Mouse (Mus musculus): ENCODE results near the gene Csrp3. TPM values are rescaled to one million over a fixed set of nuclear protein-coding genes. Genes with fewer than 3 reads are reported as not detected.

Csrp3 gene
- not detected for total RNA-seq (2021)

GRCm38 (mm10) chr7:48847820-48848650 lies at the start of gene Csrp3:
Csrp3 (minus strand) TSS chr7:48848033.
- DNase-seq (ENCODE audit: low spot score in 2 of 2) = no peak
- intact Hi-C loops (cut with DNase I) = no loop called here

- DNase-seq (ENCODE audit: low spot score in 2 of 2) = no peak
- intact Hi-C loops (cut with DNase I) = no loop called here
Observed at GRCm38 (mm10) chr7:48896051-48896450, 48.2 kb upstream of the Csrp3 start.

- intact Hi-C loops (cut with DNase I) = loop anchor here (1.0 kb wide), 1 partner anchor 225 kb away; no protein-coding TSS in a partner anchor
Observed at GRCm38 (mm10) chr7:48895475-48895874, 47.6 kb upstream of the Csrp3 start.

GRCm38 (mm10) chr7:48894763-48895162 lies 46.9 kb upstream of the Csrp3 start:
- no peak for DNase-seq (ENCODE audit: low spot score in 2 of 2)
- intact Hi-C loops (cut with DNase I) = loop anchor here (1.0 kb wide), 1 partner anchor 226 kb away; no protein-coding TSS in a partner anchor

More at GRCm38 (mm10) chr7:48895475-48895874, 47.6 kb upstream of the Csrp3 start:
- DNase-seq (ENCODE audit: low spot score in 2 of 2) = peak in 1 of 2 experiments; percentile 10

GRCm38 (mm10) chr7:48894152-48894551 lies 46.3 kb upstream of the Csrp3 start:
- intact Hi-C loops (cut with DNase I) = no loop called here
- peak; percentile 62 to 65 for DNase-seq (ENCODE audit: low spot score in 2 of 2)

- DNase-seq (ENCODE audit: low spot score in 2 of 2) = no peak
- intact Hi-C loops (cut with DNase I) = no loop called here
Observed at GRCm38 (mm10) chr7:48893093-48893492, 45.3 kb upstream of the Csrp3 start.

- DNase-seq (ENCODE audit: low spot score in 2 of 2) = no peak
- intact Hi-C loops (cut with DNase I) = no loop called here
Observed at GRCm38 (mm10) chr7:48891029-48891428, 43.2 kb upstream of the Csrp3 start.

GRCm38 (mm10) chr7:48888751-48889150 lies 40.9 kb upstream of the Csrp3 start:
- intact Hi-C loops (cut with DNase I) = loop anchor here (10.0 kb wide), 1 partner anchor 376 kb away; no protein-coding TSS in a partner anchor

GRCm38 (mm10) chr7:48887973-48888372 lies 40.1 kb upstream of the Csrp3 start:
- DNase-seq (ENCODE audit: low spot score in 2 of 2) = no peak
- intact Hi-C loops (cut with DNase I) = loop anchor here (10.0 kb wide), 1 partner anchor 377 kb away; no protein-coding TSS in a partner anchor

More at GRCm38 (mm10) chr7:48888751-48889150, 40.9 kb upstream of the Csrp3 start:
- DNase-seq (ENCODE audit: low spot score in 2 of 2) = no peak

GRCm38 (mm10) chr7:48884266-48884611 lies 36.4 kb upstream of the Csrp3 start:
- DNase-seq (ENCODE audit: low spot score in 2 of 2) = no peak
- intact Hi-C loops (cut with DNase I) = loop anchor here (10.0 kb wide), 1 partner anchor 381 kb away; no protein-coding TSS in a partner anchor

GRCm38 (mm10) chr7:48883525-48884265 lies 35.9 kb upstream of the Csrp3 start:
- intact Hi-C loops (cut with DNase I) = loop anchor here (10.0 kb wide), 1 partner anchor 381 kb away; no protein-coding TSS in a partner anchor
- DNase-seq (ENCODE audit: low spot score in 2 of 2) = no peak

GRCm38 (mm10) chr7:48881971-48882609 lies 34.3 kb upstream of the Csrp3 start:
- DNase-seq (ENCODE audit: low spot score in 2 of 2) = peak in 1 of 2 experiments; percentile 8
- intact Hi-C loops (cut with DNase I) = loop anchor here (10.0 kb wide), 1 partner anchor 383 kb away; no protein-coding TSS in a partner anchor

- DNase-seq (ENCODE audit: low spot score in 2 of 2) = peak in 1 of 2 experiments; percentile 26
- intact Hi-C loops (cut with DNase I) = loop anchor here (10.0 kb wide), 1 partner anchor 383 kb away; no protein-coding TSS in a partner anchor
Observed at GRCm38 (mm10) chr7:48881486-48881885, 33.7 kb upstream of the Csrp3 start, which contains the start of gene E2f8. E2f8 (minus strand) TSS chr7:48881596.

- DNase-seq (ENCODE audit: low spot score in 2 of 2) = peak; percentile 92
- intact Hi-C loops (cut with DNase I) = loop anchor here (10.0 kb wide), 1 partner anchor 384 kb away; no protein-coding TSS in a partner anchor
Observed at GRCm38 (mm10) chr7:48880591-48881481, 33.0 kb upstream of the Csrp3 start.

GRCm38 (mm10) chr7:48879574-48879973 lies 31.7 kb upstream of the Csrp3 start:
- DNase-seq (ENCODE audit: low spot score in 2 of 2) = no peak
- intact Hi-C loops (cut with DNase I) = loop anchor here (5.0 kb wide), 2 partner anchors 57 to 243 kb away; no protein-coding TSS in a partner anchor

GRCm38 (mm10) chr7:48877786-48878390 lies 30.1 kb upstream of the Csrp3 start:
- intact Hi-C loops (cut with DNase I) = loop anchor here (2.0 to 5.0 kb wide), 3 partner anchors 56 to 244 kb away; no protein-coding TSS in a partner anchor

GRCm38 (mm10) chr7:48876526-48876925 lies 28.7 kb upstream of the Csrp3 start:
- DNase-seq (ENCODE audit: low spot score in 2 of 2) = peak in 1 of 2 experiments; percentile 27
- intact Hi-C loops (cut with DNase I) = loop anchor here (2.0 to 5.0 kb wide), 3 partner anchors 54 to 246 kb away; no protein-coding TSS in a partner anchor

More at GRCm38 (mm10) chr7:48877786-48878390, 30.1 kb upstream of the Csrp3 start:
- no peak for DNase-seq (ENCODE audit: low spot score in 2 of 2)

- intact Hi-C loops (cut with DNase I) = loop anchor here (5.0 kb wide), 2 partner anchors 53 to 247 kb away; no protein-coding TSS in a partner anchor
- DNase-seq (ENCODE audit: low spot score in 2 of 2) = no peak
Observed at GRCm38 (mm10) chr7:48875096-48875495, 27.3 kb upstream of the Csrp3 start.
